Mouse (Mus musculus) heart, adult 11 months (tissue): Measurements from ENCODE around the gene Cers2.

Experiments used
- DNase-seq: peaks from one replicate; pipeline ENCODE4 v3.0.0; 2022

The Cers2 gene

GRCm38 (mm10) chr3:95314486-95315093 lies at the start of gene Cers2:
TSS of gene Cers2 (plus strand) at chr3:95314791.
- DNase-seq: peak; percentile 79

DNA sequence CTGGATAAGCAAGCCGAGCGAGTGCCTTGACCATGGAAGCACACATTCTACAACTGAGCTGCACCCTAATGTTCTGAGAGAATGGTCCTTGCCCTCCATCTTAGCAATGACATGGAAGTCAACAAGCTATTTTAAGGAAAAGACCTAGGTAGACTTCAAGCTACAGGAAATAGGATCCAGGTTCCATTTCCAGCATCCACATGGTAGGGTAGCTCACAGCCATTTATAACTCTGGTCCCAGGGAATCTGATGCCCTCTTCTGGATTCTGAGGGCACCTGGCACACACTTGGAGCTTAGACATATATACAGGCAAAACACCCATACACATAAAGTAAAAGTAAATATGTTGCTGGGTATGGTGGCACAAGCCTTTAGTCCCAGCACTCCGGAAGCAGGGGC lies 48.5 kb upstream of the Cers2 start:
- no peak for DNase-seq

- no peak for DNase-seq
Measured at GRCm38 (mm10) chr3:95267855-95268254, 46.7 kb upstream of the Cers2 start.

- DNase-seq: no peak
Measured at GRCm38 (mm10) chr3:95269789-95270188, 44.8 kb upstream of the Cers2 start.

GRCm38 (mm10) chr3:95270766-95271364 lies 43.7 kb upstream of the Cers2 start:
- DNase-seq: no peak

DNA sequence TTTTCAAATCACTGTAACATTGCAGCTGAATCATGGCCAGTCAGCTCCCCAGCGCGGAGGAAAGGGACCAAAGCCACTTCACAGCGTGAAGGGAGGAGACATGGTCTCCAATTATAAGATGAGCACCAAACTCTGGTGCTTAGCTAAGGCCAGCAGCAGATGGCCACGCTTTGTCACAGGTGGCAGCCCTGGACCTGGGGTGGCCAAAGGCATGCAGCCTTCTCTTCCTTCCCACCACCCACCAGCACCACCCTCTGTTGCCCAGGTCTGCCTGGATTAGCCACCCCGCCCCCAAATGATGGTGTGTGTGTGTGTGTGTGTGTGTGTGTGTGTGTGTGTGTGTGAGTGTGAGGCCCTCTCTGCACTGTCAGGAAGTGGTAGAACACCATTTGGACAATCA lies 41.1 kb upstream of the Cers2 start:
- no peak for DNase-seq

DNA sequence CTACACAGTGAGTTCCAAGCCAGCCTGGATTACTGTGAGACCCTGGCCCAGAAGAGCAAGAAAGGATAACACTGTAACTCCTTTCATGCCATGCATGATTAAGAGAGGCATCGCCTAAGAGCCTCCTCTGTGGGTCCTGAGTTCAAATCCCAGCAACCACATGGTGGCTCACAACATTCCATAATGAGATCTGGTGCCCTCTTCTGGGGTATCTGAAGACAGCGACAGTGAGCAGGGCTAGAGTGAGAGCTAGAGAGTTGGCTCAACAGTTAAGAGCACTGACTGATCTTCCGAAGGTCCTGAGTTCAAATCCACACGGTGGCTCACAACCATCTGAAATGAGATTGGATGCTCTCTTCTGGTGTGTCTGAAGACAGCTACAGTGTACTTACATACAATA lies 40.1 kb upstream of the Cers2 start:
- no peak for DNase-seq

GRCm38 (mm10) chr3:95275161-95275560 lies 39.4 kb upstream of the Cers2 start:
- DNase-seq: no peak

- DNase-seq: no peak
Measured at GRCm38 (mm10) chr3:95276428-95276934, 38.1 kb upstream of the Cers2 start.

- DNase-seq: no peak
Measured at GRCm38 (mm10) chr3:95277149-95277551, 37.4 kb upstream of the Cers2 start.

DNA sequence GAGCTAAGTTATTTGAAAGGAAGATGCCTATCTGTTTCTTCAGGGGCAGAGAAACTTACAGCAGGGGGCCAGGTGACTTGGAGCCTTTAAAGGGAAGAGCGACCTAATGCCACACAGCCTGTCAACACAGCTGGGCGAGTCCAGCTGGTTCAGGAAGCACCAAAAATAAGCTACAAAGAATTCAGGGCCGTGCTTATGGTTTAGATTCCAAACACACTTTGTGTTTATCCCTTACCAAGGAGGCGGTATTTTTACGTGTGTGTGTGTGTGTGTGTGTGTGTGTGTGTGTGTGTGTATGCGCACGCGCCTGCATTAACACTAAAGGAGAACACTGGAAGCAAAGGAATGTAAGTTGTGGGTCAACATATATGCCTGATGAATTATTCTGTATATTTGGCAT lies 33.8 kb upstream of the Cers2 start:
- no peak for DNase-seq

DNA sequence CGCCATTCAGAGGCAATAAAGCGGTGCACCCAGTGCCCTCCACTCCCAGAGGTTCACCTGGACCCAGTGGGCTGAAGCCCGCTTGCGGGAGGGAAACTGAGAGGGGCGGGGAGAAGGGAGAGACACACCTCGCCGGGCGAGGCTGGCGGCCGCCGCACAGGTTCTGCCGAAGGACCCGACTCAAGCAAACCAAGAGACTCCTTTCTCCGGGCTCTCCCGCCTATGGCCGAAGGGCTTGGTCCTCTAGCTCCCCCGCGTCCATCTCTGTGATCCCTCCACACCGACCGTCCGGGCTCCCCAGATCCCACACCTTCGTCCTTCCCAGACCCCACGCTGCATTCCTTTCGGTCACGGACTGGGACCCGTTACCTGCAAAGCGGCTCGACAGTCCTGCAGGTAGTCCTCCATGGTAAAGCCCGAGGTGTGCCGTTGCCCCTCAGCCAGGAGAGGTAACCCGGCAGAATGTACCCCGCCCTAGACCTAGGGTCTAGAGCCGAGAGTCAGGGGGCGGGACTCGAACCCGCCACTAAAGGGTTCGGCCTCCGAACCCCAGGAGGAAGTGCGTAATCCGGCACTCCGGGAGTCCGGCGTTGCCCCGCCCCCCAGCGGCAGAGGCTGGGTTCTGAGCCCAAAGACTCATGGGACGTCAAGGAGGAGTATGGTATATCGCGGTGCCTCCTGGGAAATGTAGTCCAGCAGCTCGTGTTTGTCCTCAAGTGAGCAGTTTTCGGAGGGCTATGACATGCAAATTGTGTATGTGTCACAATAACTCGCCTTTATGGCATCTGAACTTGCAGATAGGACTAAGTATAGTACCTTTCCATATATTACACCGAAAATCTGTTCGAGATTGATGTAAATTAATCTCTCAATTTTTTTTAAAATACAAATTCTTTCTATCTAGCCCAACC lies 33.1 kb upstream of the Cers2 start, which contains the start of the genes Mindy1 and Prune1:
Gene Mindy1 (plus strand): TSS at position 130 of the 911 bp plus-strand sequence.
Gene Prune1 (minus strand): TSS at position 861 of the 911 bp plus-strand sequence.
- peak; percentile 100 for DNase-seq

GRCm38 (mm10) chr3:95282381-95282864 lies 32.2 kb upstream of the Cers2 start:
- DNase-seq: peak; percentile 95

DNA sequence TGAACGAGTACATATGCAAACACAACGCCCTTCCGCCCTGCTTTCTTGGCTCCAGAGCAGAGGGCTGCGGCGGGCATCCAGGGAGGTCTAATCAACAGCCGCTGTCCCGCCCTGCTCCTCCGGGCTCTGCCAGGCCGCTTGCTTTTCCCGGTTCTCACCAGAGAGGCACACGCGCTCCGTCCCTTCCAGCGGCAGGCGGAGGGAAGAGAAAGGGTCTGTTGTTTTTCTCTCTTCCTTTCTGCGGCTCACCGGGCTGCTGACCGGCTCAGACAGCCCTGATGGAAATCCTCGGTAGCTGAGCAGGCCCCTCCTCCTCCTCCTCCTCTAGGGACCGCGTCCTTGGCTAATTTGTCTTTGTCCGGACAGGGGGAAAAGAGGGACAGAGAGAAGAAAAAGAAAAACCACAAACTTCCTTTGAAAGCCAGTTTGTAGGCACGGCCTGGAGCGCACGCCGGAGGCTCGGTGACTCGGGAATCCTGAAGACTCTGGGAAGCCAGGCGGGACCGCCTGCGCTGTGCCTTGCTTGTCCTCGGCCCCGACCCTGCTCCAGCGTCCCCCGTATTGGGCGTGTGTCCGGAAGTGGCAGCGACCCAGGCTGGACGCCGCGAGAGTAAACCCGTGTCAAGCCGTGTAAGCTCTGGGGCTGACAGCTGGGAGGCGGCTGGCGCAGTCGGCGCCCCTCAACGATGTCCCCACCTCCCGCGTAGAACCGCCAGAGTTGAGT lies 31.6 kb upstream of the Cers2 start:
- DNase-seq: peak; percentile 99

DNA sequence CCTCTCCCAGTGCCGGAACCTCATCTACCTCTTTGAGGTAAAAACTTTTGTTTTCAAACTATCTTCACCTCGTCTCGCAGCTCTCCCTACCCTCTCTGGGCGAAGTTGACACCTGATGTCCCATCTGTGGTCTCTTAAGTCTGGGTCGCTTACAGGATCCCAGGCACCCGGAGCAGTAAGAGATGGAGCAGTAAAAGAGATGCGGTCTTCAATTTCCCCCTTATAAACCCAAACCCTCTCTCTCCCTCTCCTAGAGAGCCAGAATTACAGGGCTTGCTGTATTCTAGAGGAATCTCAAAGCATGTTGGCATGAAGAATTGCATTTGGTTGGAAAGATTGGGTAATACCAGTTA lies 31.0 kb upstream of the Cers2 start:
- DNase-seq: no peak

GRCm38 (mm10) chr3:95284062-95284461 lies 30.5 kb upstream of the Cers2 start:
- DNase-seq: no peak

- DNase-seq: no peak
Measured at GRCm38 (mm10) chr3:95284501-95285281, 29.9 kb upstream of the Cers2 start.

DNA sequence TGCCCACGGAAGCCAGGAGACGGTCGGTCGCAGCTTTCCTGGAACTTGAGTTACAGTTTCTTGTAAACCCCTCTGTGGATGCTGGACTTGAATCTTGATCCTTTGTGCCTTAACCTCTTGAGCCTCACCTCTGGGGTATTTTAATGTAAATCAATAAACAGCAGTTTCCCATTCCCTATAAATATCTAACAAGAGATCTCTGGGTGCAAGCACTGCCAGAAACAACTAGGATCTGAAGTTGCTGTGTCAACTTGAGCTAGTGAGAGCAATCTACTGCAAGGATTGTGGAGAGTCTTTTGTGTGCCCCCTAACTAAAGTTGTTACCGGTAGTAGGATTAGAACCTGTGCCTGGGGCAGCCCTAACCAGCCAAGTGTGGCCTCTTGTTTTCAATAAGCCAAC lies 29.2 kb upstream of the Cers2 start:
- DNase-seq: no peak

DNA sequence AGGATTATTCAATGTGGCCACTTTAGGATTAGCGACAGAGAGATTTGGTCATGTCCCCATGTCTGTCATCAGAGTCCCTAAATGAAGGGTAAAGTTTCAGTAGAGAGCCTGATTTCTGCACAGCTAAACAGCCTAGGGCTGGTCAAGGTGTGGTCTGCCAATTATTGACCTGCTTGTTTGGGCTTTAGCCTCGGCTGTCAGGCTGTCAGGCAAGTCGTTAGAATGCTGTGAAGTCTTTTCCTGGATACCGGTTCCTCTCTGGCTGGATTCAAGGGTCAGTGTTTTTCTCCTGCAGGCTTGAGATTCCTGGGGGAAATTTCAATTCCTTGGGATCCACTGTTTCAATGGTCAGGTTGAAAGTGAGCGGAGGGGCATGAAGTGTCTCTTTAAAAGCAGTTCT lies 28.6 kb upstream of the Cers2 start:
- DNase-seq: no peak

DNA sequence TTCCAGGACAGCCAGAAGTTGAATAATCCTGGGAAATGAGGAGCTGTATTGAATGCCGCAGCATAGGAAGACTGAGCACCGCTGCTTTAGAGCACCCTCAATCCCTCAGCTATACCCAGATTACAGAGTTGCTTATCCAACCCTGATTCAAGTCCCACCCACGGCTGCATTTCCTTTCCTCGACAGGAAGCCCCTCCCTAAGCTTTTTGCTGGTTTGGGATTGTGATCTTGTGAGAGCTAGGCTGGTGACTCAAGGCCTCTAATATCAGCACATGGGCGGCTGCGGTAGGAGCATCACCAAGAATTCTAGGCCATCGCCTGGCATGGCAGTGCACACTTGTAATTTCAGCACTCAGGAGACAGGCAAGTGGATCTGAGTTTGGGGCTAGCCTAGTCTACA lies 28.1 kb upstream of the Cers2 start:
- peak; percentile 96 for DNase-seq

GRCm38 (mm10) chr3:95287541-95287940 lies 27.1 kb upstream of the Cers2 start:
- no peak for DNase-seq

GRCm38 (mm10) chr3:95289419-95289818 lies 25.2 kb upstream of the Cers2 start:
- no peak for DNase-seq
